Mouse (Mus musculus): ENCODE data around the gene Gm10334.
"Not testable (repeated sequence)": the region's sequence is repeated elsewhere in the genome, so short reads cannot be mapped to it uniquely, and the experiment has no call there.

Gene Gm10334

DNA sequence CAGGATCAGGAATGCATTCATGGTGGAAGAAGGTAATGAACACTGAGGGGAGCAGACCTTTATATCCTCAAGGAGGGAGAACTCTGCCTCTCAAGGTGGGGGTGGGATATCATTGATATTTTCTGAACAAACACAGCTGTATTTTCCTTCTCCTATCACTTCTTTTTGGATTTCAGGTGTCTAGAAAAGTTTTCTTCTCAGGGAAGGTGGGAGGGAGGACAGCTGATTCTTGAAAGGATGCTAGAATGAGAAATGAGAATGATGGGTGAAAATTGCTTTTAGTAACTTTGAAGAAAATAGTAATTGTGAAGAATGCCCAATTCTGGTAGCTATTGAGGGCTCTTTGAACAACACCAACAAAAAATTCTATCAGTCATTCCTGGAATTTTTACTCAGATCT, at the start of gene Gm10334:
Gene Gm10334 (minus strand): TSS at position 101 of the 400 bp plus-strand sequence.
- DNase-seq (ENCODE audit: low spot score), result not testable (repeated sequence)

DNA sequence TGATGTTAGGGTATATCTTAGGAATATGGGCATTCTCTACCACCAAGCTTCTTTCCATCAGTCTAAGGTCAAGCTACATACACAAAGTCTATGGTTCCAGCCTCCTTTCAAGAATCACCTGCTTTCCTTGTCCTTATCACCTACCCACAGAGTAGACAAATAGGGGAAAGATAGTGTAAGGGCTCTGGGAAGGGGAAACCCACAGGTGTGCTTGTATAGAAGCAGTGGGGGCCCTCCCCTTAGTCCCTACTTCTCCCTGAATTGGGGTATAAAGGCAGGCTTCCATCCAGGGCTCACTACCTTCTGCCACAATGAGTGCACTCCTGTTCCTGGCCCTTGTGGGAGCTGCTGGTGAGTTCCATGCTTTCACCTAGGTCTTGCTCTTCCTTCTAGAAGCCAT, 12.7 kb upstream of the Gm10334 start, which contains the start of gene Prss1:
Gene Prss1 (plus strand): TSS at position 301 of the 400 bp plus-strand sequence.
- DNase-seq (ENCODE audit: low spot score), result not testable (repeated sequence)

DNA sequence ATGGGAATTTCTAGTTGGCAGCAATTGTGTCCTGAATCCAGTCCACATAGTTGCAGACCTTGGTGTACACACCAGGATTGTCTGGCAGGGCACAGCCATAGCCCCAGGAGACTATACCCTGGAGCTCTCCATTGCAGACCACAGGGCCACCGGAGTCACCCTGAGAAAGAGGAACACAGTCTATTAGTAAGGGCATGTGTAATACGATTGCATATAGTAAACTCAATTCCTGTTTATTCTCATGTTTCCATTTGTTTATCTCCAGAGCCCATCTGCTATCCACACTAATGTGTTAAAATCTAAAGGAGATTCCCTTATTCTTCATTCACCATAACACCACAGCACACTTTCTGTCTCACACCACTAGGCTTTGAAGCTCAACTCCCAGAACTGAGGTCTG, 3.7 kb downstream of the Gm10334 start:
- DNase-seq (ENCODE audit: low spot score), result not testable (repeated sequence)

Measured in embryo, embryonic 10.5 days (tissue).